Mouse (Mus musculus) T-helper 2 cell (primary cell): Measurements from ENCODE around the gene Vmn2r20.
"Not testable (repeated sequence)": the region's sequence is repeated elsewhere in the genome, so short reads cannot be mapped to it uniquely, and the experiment has no call there.

Source experiments
- in situ Hi-C: fragments of 300-600 bp; cut with MboI, MseI; formaldehyde crosslinking; loops from one replicate; pipeline ENCODE4 v1.15.1; 2025; ENCODE audit warnings: high pct_unique_total_duplicates

Vmn2r20 gene

GRCm38 (mm10) chr6:123418016-123418415 is at the start of gene Vmn2r20:
Gene Vmn2r20 (minus strand): TSS chr6:123418116.
- in situ Hi-C loops = not testable (repeated sequence)

GRCm38 (mm10) chr6:123424413-123424812 is 6.5 kb upstream of the Vmn2r20 start:
- in situ Hi-C loops = not testable (repeated sequence)

GRCm38 (mm10) chr6:123406918-123407665 is 10.8 kb downstream of the Vmn2r20 start:
- in situ Hi-C loops = loop anchor here (10.0 kb wide), 1 partner anchor 238 kb away; no protein-coding TSS in a partner anchor

GRCm38 (mm10) chr6:123388824-123389223 is 29.1 kb downstream of the Vmn2r20 start:
- in situ Hi-C loops = not testable (repeated sequence)

GRCm38 (mm10) chr6:123346141-123346540 is 71.8 kb downstream of the Vmn2r20 start:
- in situ Hi-C loops = no loop called here

GRCm38 (mm10) chr6:123340093-123340492 is 77.8 kb downstream of the Vmn2r20 start:
- in situ Hi-C loops = no loop called here

GRCm38 (mm10) chr6:123332503-123332902 is 85.4 kb downstream of the Vmn2r20 start:
- in situ Hi-C loops = no loop called here
